Mouse (Mus musculus) spleen, adult 2 months (tissue): ENCODE data around the gene Rpl13a. TPM values are rescaled to one million over a fixed set of nuclear protein-coding genes. Genes with fewer than 3 reads are reported as not detected.

Experiments
- DNase-seq, 2 experiments: peaks; one replicate each; pipeline versions ENCODE4 v3.0.0 to v3.0.0-alpha.2; 2012 to 2021; ENCODE audit warnings: low spot score in 2 of 2, low read depth in 1 of 2
- H3K27ac ChIP-seq: fragments of 200-500 bp; 2 replicates; pipeline ENCODE4 v1.5.1; 2012; ENCODE audit warnings: low read length, inconsistent platforms; ENCODE audit not compliant: insufficient read depth
- H3K27me3 ChIP-seq: fragments of 200-500 bp; 2 replicates; pipeline ENCODE4 v1.6.1; 2012; ENCODE audit warnings: mild to moderate bottlenecking, moderate library complexity, low read length, inconsistent platforms; ENCODE audit not compliant: control insufficient read depth, insufficient read depth
- H3K36me3 ChIP-seq: fragments of 200-500 bp; 2 replicates; pipeline ENCODE4 v1.6.1; 2012; ENCODE audit warnings: mild to moderate bottlenecking, low read length, inconsistent platforms; ENCODE audit not compliant: control insufficient read depth, insufficient read depth
- H3K4me1 ChIP-seq: fragments of 200-500 bp; 2 replicates; pipeline ENCODE4 v1.6.1; 2011; ENCODE audit warnings: inconsistent platforms; ENCODE audit not compliant: control insufficient read depth, insufficient read depth, insufficient read length
- H3K4me3 ChIP-seq: fragments of 200-500 bp; 2 replicates; pipeline ENCODE4 v1.5.1; 2011; ENCODE audit warnings: mild to moderate bottlenecking, inconsistent platforms; ENCODE audit not compliant: insufficient read depth, insufficient read length; ENCODE audit errors: extremely low read depth
- CTCF ChIP-seq: fragments of 200-500 bp; IDR thresholded peaks from 2 replicates; pipeline ENCODE4 v1.5.1; 2011; ENCODE audit warnings: mild to moderate bottlenecking, inconsistent platforms; ENCODE audit not compliant: insufficient read depth, insufficient read length, insufficient replicate concordance; ENCODE audit errors: extremely low read depth
- POLR2A ChIP-seq: fragments of 200-500 bp; IDR thresholded peaks from 2 replicates; pipeline ENCODE4 v1.6.1; 2011; ENCODE audit warnings: low read depth, low read length, inconsistent platforms
- WGBS: fragments of 180-500 bp; shearing (Covaris S2); methylation state at CpG from one replicate; pipeline ENCODE4 v1.1.7; 2018; 5-methylcytosine and 5-hydroxymethylcytosine counted together
- polyA plus RNA-seq: library from polyadenylated mRNA; depleted of rRNA; stranded (reverse); fragments of >200 nt; gene quantifications from 2 replicates; pipeline ENCODE4 v1.2.3, GENCODE M21; 2012

Gene Rpl13a
- polyA plus RNA-seq, 1 experiment: 1,860 TPM

DNA sequence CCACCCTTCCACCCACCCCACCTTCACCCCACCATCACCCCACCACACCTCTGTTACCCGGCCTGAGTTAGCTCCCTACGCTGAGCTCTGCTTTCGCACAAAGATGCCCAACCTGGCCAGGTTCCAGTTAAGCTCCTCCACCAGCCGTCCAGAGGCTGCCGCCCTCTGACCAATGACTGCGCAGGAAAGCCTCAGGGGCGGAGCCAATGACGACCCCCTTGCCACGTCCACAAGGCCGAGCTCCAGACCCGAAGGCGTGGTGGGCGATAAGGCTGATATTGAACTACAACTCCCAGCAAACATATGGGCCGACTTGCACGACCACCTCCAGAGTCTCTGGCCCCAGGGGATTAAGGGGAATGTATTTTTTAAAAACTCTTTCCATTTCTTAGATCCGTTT lies 36.5 kb downstream of the Rpl13a start, which contains the start of gene Rcn3:
Gene Rcn3, minus strand, starts transcription at position 174 of the 400 bp plus-strand sequence.
- H3K27me3 ChIP-seq: no peaks in the 10 kb centered on the region
- DNase-seq: no peak
- no peaks in the 10 kb centered on the region; the same call in 1 of the 2 replicates for H3K36me3 ChIP-seq
- peaks cover 2% of the 10 kb centered on the region for H3K4me1 ChIP-seq
- H3K27ac ChIP-seq: peak within 1 kb of the TSS; percentile 23
- TF ChIP-seq CTCF: no peak
- TF ChIP-seq POLR2A: no peak
- peak within 1 kb of the TSS; percentile 38; the same call in 1 of the 2 replicates for H3K4me3 ChIP-seq
- WGBS: 2% methylated on average over 16 of the region's 16 CpGs

DNA sequence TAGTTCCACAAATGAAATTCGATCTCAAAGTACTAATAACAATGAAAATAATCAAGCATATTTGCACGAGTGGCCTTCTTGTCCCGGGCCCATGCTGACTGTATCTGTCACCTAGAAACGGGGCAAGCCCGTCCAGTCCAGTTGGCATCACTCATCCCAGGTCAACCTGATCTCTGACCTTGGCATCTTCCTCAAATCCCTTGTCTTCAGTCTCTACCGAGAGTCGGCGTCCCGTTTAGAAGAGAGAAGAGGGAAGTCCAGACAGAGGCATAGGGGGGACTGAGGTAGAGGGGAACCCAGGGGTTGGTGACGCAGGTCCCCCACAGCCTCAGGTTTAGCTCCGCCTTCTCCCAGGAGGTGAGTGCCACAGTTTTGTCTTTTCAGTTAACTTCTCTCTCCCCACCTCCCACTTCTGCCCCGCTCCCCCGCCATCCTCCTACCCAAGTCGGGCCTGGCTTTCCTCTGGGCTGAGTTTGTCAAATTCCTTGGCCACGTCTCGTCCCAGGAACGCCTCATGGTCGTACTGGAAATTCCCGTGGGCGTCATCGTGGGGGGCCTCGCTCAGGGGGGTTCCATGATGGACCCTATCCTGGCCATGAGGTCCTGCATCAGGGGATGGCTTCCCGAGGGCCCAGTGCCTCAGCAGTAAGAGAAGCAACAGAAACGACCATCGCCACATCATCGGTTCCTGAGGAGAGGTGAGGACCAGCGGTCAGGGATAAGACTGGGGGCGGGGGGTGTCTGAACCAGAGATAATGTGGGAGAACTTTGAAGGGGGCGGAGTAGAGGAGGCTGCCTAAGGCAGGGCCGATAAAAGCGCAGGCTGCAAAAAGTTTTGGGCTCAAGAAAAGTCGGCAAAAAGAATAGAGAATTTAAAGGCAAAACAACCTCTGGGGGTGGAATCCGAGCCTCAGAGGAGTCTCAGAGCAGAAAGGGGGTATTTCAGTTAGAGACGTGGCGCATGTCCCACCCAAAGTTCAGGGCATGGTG lies 37.3 kb downstream of the Rpl13a start:
- DNase-seq: no peak
- H3K27ac ChIP-seq: peak overlapping the region; percentile 23

DNA sequence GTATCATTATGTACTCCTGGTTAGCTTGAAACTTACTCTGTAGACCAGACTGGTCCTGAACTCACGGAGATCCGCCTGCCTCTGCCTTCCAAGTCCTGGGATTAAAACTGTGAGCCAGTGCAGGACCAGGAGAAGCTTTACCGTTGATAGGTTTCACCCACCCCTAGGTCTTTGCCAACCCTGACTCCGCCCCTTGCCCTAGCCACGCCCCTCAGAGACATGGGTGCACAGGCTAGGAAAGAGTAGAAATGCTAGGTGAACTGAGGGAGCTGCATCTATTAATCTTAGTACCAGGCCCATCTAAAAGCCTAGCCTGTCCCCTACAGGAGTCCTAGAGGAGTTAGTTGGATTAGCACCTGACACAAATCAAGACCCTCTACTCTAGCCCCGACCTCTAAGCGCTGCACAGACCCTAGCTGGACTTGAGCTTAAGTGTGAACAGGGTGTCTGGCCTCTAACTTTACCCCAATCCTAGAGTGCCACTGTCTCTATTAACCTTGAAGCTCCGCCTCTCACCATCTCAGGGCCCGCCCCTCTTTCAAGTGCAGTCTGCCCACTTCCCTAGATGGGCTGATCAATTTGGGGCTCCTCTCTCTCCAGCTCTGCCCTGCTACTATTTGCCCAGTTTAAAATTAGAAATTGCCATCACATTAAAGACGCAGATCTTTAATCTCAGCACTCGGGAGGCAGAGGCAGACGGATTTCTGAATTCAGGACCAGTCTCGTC lies 38.1 kb downstream of the Rpl13a start:
- Histone ChIP-seq H3K4me3 (no peak overlapping the region), H3K4me1 (peaks cover 2% of the 10 kb centered on the region), H3K36me3 (no peaks in the 10 kb centered on the region), H3K27me3 (no peaks in the 10 kb centered on the region), H3K27ac (0 out of 2 replicates have a peak overlapping the region, but pooled peaks have one; percentile 6)
- WGBS: 63% methylated on average over 13 of the region's 13 CpGs
- no peak for DNase-seq
- TF ChIP-seq CTCF: no peak

More for the DNA sequence above, 37.3 kb downstream of the Rpl13a start:
- TF ChIP-seq CTCF (no peak), POLR2A (no peak)
- H3K4me1 ChIP-seq: peaks cover 2% of the 10 kb centered on the region
- no peaks in the 10 kb centered on the region for H3K27me3 ChIP-seq
- no peaks in the 10 kb centered on the region; the same call in 1 of the 2 replicates for H3K36me3 ChIP-seq
- H3K4me3 ChIP-seq: peak overlapping the region; percentile 38; the same call in 1 of the 2 replicates
- WGBS: 12% methylated on average over 35 of the region's 35 CpGs

DNA sequence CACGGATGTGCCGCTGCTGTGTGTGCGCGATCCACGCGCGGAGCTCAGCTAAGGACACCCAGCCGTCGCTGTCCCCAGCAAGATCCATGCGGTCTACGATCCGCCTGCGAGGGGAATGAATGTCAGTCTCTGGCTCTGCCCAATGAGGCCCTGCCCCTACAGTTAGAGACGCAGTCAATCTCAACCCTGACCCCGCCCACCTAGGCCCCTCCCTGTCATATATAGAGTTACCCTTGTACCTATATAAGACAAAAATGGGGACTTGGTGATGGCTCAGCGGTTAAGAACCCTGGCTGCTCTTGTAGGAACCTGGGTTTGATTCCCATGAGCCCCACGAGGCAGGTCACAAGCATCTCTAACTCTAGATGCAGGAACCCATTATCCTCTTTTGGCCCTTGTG lies 40.0 kb downstream of the Rpl13a start:
- no peaks in the 10 kb centered on the region for H3K27me3 ChIP-seq
- H3K4me3 ChIP-seq: no peak overlapping the region
- no peak for DNase-seq
- no peaks in the 10 kb centered on the region for H3K36me3 ChIP-seq
- no peak for TF ChIP-seq POLR2A
- no peak for TF ChIP-seq CTCF
- peaks cover 4% of the 10 kb centered on the region for H3K4me1 ChIP-seq
- no peak overlapping the region for H3K27ac ChIP-seq
- 95% methylated on average over 17 of the region's 17 CpGs for WGBS

DNA sequence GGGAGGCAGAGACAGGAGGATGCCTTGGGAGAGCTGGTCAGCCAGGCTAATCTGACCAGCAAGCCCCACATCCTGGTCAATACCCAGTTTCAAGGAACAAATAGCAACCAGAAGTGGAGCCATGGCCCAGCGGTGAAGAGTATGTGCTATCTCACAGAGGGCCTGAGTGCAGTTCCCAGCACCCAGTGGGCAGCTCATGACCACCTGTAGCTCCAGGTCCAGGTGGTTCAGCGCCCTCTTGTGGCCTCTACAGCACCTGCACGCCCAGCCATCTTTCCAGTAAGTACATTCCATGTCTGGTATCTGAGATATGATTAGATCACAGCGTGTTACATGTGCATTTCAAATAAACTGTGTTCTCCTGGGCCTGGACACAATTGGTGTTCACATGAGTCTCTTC lies 42.5 kb downstream of the Rpl13a start:
- TF ChIP-seq CTCF (no peak), POLR2A (no peak)
- WGBS: 83% methylated on average over 4 of the region's 4 CpGs

DNA sequence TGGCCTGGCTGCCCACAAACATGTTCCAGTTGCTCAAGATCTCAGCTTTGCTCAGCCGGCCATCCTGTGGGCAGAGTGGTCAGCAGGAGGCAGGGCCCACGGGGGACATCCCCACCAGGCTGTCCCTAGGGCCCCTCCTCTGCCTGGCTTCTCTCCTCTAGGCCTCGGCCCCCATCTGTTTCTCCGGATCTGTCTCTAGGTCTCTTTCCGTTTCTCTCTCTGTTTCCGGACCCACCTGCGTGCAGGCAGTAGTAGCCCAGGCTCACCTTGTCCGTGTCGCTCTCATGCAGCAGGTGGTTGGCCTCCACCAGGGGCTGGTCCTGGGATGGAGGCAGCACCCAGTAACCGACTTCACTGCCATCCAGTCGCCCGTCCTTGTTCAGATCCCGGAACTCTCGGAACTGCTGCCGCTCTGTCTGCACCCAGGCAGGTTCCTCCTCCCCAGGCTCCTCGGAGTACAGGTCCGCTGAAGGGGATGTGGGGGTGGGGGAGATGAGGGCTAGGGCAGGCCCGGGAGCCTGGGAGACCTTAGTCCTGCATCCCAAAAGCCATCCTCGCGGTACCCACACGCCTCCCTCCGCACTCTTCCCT lies 45.2 kb downstream of the Rpl13a start:
- H3K27ac ChIP-seq: peak overlapping the region; percentile 96
- WGBS: 42% methylated on average over 22 of the region's 22 CpGs
- H3K36me3 ChIP-seq: no peaks in the 10 kb centered on the region
- peaks cover 12% of the 10 kb centered on the region for H3K4me1 ChIP-seq
- H3K27me3 ChIP-seq: no peaks in the 10 kb centered on the region
- TF ChIP-seq POLR2A (no peak), CTCF (no peak)
- no peak for DNase-seq
- peak overlapping the region; percentile 67 for H3K4me3 ChIP-seq

More for the DNA sequence above, 42.5 kb downstream of the Rpl13a start:
- H3K4me3 ChIP-seq: no peak overlapping the region
- peaks cover 12% of the 10 kb centered on the region for H3K4me1 ChIP-seq
- DNase-seq: no peak
- H3K27me3 ChIP-seq: no peaks in the 10 kb centered on the region
- H3K27ac ChIP-seq: no peak overlapping the region
- no peaks in the 10 kb centered on the region for H3K36me3 ChIP-seq
